Mouse (Mus musculus): ENCODE data around the gene Dagla.

DNA sequence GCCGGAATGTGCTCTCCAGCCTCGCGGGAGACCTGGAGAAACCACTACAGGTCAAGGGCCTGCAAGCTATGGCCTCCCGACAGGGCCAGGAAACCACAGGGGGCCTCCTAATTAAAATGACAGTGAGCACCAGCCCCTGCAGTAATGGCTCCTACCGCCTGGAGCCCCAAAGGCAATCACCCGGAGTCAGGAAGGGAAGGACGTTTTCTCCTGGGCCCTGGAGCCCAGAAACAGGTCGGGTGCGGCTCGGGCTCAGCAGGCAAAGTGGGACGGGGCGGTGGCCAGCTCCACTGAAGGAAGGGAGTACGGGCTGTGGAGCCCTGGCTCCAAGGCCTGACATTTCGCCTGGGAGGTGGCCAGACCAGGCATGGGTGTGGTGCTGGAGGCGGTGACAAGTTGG lies 37.6 kb downstream of the Dagla start:
- TF ChIP-seq POLR2A (IDR thresholded peaks at IDR 0.05; ENCODE audit: insufficient read depth, low read depth, low read length): no peak
- TF ChIP-seq CTCF (IDR thresholded peaks at IDR 0.05; ENCODE audit: insufficient read depth, low read depth, low read length): no peak

Data from olfactory bulb, adult 2 months (tissue).